Mouse (Mus musculus): ENCODE data around the gene Plxnd1. TPM values are rescaled to one million over a fixed set of nuclear protein-coding genes. Genes with fewer than 3 reads are reported as not detected.

The Plxnd1 gene
- polyA plus RNA-seq, 1 experiment from 2014 or later, result 9.6 TPM

- H3K27me3 ChIP-seq (replicated peaks; ENCODE audit: control insufficient read depth, insufficient read depth, low read length), result no peaks in the 10 kb centered on the region
- no peak overlapping the region for H3K4me2 ChIP-seq (replicated peaks; ENCODE audit: low read depth)
- 4% methylated on average over 6 of the region's 9 CpGs for WGBS
- no peak overlapping the region for H3K27ac ChIP-seq (ENCODE audit: low read depth, low read length)
- no peak overlapping the region for H3K4me3 ChIP-seq (ENCODE audit: low read depth, low read length)
- H3K9ac ChIP-seq (ENCODE audit: low read depth, low read length), result no peak overlapping the region
- TF ChIP-seq CTCF (IDR thresholded peaks at IDR 0.05; ENCODE audit: low read depth), result peak; percentile 87
- no peaks in the 10 kb centered on the region for H3K4me1 ChIP-seq (replicated peaks; ENCODE audit: control insufficient read depth, insufficient read depth, low read length)
- no peaks in the 10 kb centered on the region for H3K9me3 ChIP-seq (ENCODE audit: control insufficient read depth)
- no peak; the same call in 1 of the 2 replicates for ATAC-seq
- no peaks in the 10 kb centered on the region for H3K36me3 ChIP-seq (ENCODE audit: control insufficient read depth, insufficient read depth)
Observed at GRCm38 (mm10) chr6:116007561-116008173, 12.9 kb upstream of the Plxnd1 start.

GRCm38 (mm10) chr6:116006731-116007130 lies 11.9 kb upstream of the Plxnd1 start:
- no peak for TF ChIP-seq CTCF (IDR thresholded peaks at IDR 0.05; ENCODE audit: low read depth)
- Histone ChIP-seq H3K27ac (ENCODE audit: low read depth, low read length) (no peak overlapping the region), H3K4me2 (replicated peaks; ENCODE audit: low read depth) (no peak overlapping the region), H3K36me3 (ENCODE audit: control insufficient read depth, insufficient read depth) (no peaks in the 10 kb centered on the region), H3K9ac (ENCODE audit: low read depth, low read length) (no peak overlapping the region), H3K27me3 (replicated peaks; ENCODE audit: control insufficient read depth, insufficient read depth, low read length) (no peaks in the 10 kb centered on the region), H3K4me1 (replicated peaks; ENCODE audit: control insufficient read depth, insufficient read depth, low read length) (no peaks in the 10 kb centered on the region), H3K9me3 (ENCODE audit: control insufficient read depth) (no peaks in the 10 kb centered on the region), H3K4me3 (ENCODE audit: low read depth, low read length) (no peak overlapping the region)
- no peak for ATAC-seq
- 27% methylated on average over 9 of the region's 9 CpGs for WGBS

GRCm38 (mm10) chr6:116005959-116006288 lies 11.1 kb upstream of the Plxnd1 start:
- Histone ChIP-seq H3K4me2 (replicated peaks; ENCODE audit: low read depth) (no peak overlapping the region), H3K4me1 (replicated peaks; ENCODE audit: control insufficient read depth, insufficient read depth, low read length) (no peaks in the 10 kb centered on the region), H3K9me3 (ENCODE audit: control insufficient read depth) (no peaks in the 10 kb centered on the region), H3K9ac (ENCODE audit: low read depth, low read length) (no peak overlapping the region), H3K36me3 (ENCODE audit: control insufficient read depth, insufficient read depth) (no peaks in the 10 kb centered on the region), H3K4me3 (ENCODE audit: low read depth, low read length) (no peak overlapping the region), H3K27ac (ENCODE audit: low read depth, low read length) (no peak overlapping the region), H3K27me3 (replicated peaks; ENCODE audit: control insufficient read depth, insufficient read depth, low read length) (no peaks in the 10 kb centered on the region)
- TF ChIP-seq CTCF (IDR thresholded peaks at IDR 0.05; ENCODE audit: low read depth), result no peak
- ATAC-seq, result no peak
- 92% methylated on average over 4 of the region's 4 CpGs for WGBS

- no peak for TF ChIP-seq CTCF (IDR thresholded peaks at IDR 0.05; ENCODE audit: low read depth)
- Histone ChIP-seq H3K4me1 (replicated peaks; ENCODE audit: control insufficient read depth, insufficient read depth, low read length) (no peaks in the 10 kb centered on the region), H3K27me3 (replicated peaks; ENCODE audit: control insufficient read depth, insufficient read depth, low read length) (no peaks in the 10 kb centered on the region), H3K27ac (ENCODE audit: low read depth, low read length) (no peak overlapping the region), H3K4me3 (ENCODE audit: low read depth, low read length) (no peak overlapping the region), H3K9ac (ENCODE audit: low read depth, low read length) (no peak overlapping the region), H3K36me3 (ENCODE audit: control insufficient read depth, insufficient read depth) (no peaks in the 10 kb centered on the region), H3K4me2 (replicated peaks; ENCODE audit: low read depth) (no peak overlapping the region), H3K9me3 (ENCODE audit: control insufficient read depth) (no peaks in the 10 kb centered on the region)
- ATAC-seq, result no peak
- WGBS, result 74% methylated on average over 17 of the region's 17 CpGs
Observed at GRCm38 (mm10) chr6:116005275-116005958, 10.6 kb upstream of the Plxnd1 start.

- H3K27ac ChIP-seq (ENCODE audit: low read depth, low read length), result peak overlapping the region; percentile 28; the same call in 1 of the 2 replicates
- 89% methylated on average over 6 of the region's 6 CpGs for WGBS
- no peak overlapping the region for H3K4me2 ChIP-seq (replicated peaks; ENCODE audit: low read depth)
- H3K4me3 ChIP-seq (ENCODE audit: low read depth, low read length), result no peak overlapping the region
- no peaks in the 10 kb centered on the region for H3K27me3 ChIP-seq (replicated peaks; ENCODE audit: control insufficient read depth, insufficient read depth, low read length)
- no peaks in the 10 kb centered on the region for H3K36me3 ChIP-seq (ENCODE audit: control insufficient read depth, insufficient read depth)
- ATAC-seq, result no peak
- H3K9me3 ChIP-seq (ENCODE audit: control insufficient read depth), result no peaks in the 10 kb centered on the region
- H3K4me1 ChIP-seq (replicated peaks; ENCODE audit: control insufficient read depth, insufficient read depth, low read length), result no peaks in the 10 kb centered on the region
- H3K9ac ChIP-seq (ENCODE audit: low read depth, low read length), result no peak overlapping the region
- TF ChIP-seq CTCF (IDR thresholded peaks at IDR 0.05; ENCODE audit: low read depth), result no peak
Observed at GRCm38 (mm10) chr6:116004716-116005115, 9.9 kb upstream of the Plxnd1 start.

- H3K9ac ChIP-seq (ENCODE audit: low read depth, low read length), result no peak overlapping the region
- WGBS, result 42% methylated on average over 7 of the region's 7 CpGs
- H3K4me2 ChIP-seq (replicated peaks; ENCODE audit: low read depth), result no peak overlapping the region
- H3K9me3 ChIP-seq (ENCODE audit: control insufficient read depth), result no peaks in the 10 kb centered on the region
- TF ChIP-seq CTCF (IDR thresholded peaks at IDR 0.05; ENCODE audit: low read depth), result no peak
- H3K27ac ChIP-seq (ENCODE audit: low read depth, low read length), result peak overlapping the region; percentile 28
- no peaks in the 10 kb centered on the region for H3K36me3 ChIP-seq (ENCODE audit: control insufficient read depth, insufficient read depth)
- H3K4me1 ChIP-seq (replicated peaks; ENCODE audit: control insufficient read depth, insufficient read depth, low read length), result no peaks in the 10 kb centered on the region
- ATAC-seq, result no peak
- no peaks in the 10 kb centered on the region for H3K27me3 ChIP-seq (replicated peaks; ENCODE audit: control insufficient read depth, insufficient read depth, low read length)
- H3K4me3 ChIP-seq (ENCODE audit: low read depth, low read length), result no peak overlapping the region
Observed at GRCm38 (mm10) chr6:116004069-116004468, 9.3 kb upstream of the Plxnd1 start.

Data from intestine, postnatal 0 days (tissue).